Mouse (Mus musculus) frontal cortex, postnatal 25 days (tissue): Measurements from ENCODE around the gene Lrrc27.

Source experiments
- DNase-seq, 2 experiments: peaks; one replicate each; pipeline ENCODE4 v3.0.0; 2022; ENCODE audit warnings: low spot score in 2 of 2

The Lrrc27 gene

GRCm38 (mm10) chr7:139272639-139273396, 60.0 kb downstream of the Lrrc27 start:
- no peak for DNase-seq

GRCm38 (mm10) chr7:139273397-139273719, 60.6 kb downstream of the Lrrc27 start:
- DNase-seq: no peak

GRCm38 (mm10) chr7:139275586-139275985, 62.8 kb downstream of the Lrrc27 start:
- no peak for DNase-seq

GRCm38 (mm10) chr7:139276150-139276549, 63.4 kb downstream of the Lrrc27 start:
- DNase-seq: no peak

GRCm38 (mm10) chr7:139277536-139277935, 64.7 kb downstream of the Lrrc27 start:
- DNase-seq: no peak

- DNase-seq: no peak
Measured at GRCm38 (mm10) chr7:139279571-139279970, 66.8 kb downstream of the Lrrc27 start.

GRCm38 (mm10) chr7:139280044-139280443, 67.3 kb downstream of the Lrrc27 start:
- DNase-seq: no peak

GRCm38 (mm10) chr7:139281195-139281594, 68.4 kb downstream of the Lrrc27 start:
- no peak for DNase-seq

GRCm38 (mm10) chr7:139282037-139282436, 69.2 kb downstream of the Lrrc27 start:
- DNase-seq: no peak

GRCm38 (mm10) chr7:139285295-139285943, 72.6 kb downstream of the Lrrc27 start:
- DNase-seq: no peak

GRCm38 (mm10) chr7:139288540-139288939, 75.8 kb downstream of the Lrrc27 start:
- DNase-seq: no peak
